Mouse (Mus musculus): ENCODE measurements around the gene Sik3.
A peak's percentile ranks its signal among the peaks of the same experiment; 100 is the strongest.
"Not testable (repeated sequence)": the region's sequence is repeated elsewhere in the genome, so short reads cannot be mapped to it uniquely, and the experiment has no call there.

Sik3 gene

GRCm38 (mm10) chr9:46050203-46050602 lies 37.6 kb downstream of the Sik3 start:
- no peak for DNase-seq (ENCODE audit: low read depth in 2 of 2, low spot score in 2 of 2)

- DNase-seq (ENCODE audit: low read depth in 2 of 2, low spot score in 2 of 2) = no peak
Measured at GRCm38 (mm10) chr9:46053014-46053666, 40.5 kb downstream of the Sik3 start.

GRCm38 (mm10) chr9:46058065-46058464 lies 45.4 kb downstream of the Sik3 start:
- no peak for DNase-seq (ENCODE audit: low read depth in 2 of 2, low spot score in 2 of 2)

- DNase-seq (ENCODE audit: low read depth in 2 of 2, low spot score in 2 of 2) = no peak
Measured at GRCm38 (mm10) chr9:46060249-46060648, 47.6 kb downstream of the Sik3 start.

GRCm38 (mm10) chr9:46061696-46062425 lies 49.2 kb downstream of the Sik3 start:
- DNase-seq (ENCODE audit: low read depth in 2 of 2, low spot score in 2 of 2) = no peak

- DNase-seq (ENCODE audit: low read depth in 2 of 2, low spot score in 2 of 2) = no peak
Measured at GRCm38 (mm10) chr9:46064331-46064730, 51.7 kb downstream of the Sik3 start.

- DNase-seq (ENCODE audit: low read depth in 2 of 2, low spot score in 2 of 2) = no peak
Measured at GRCm38 (mm10) chr9:46066711-46067110, 54.1 kb downstream of the Sik3 start.

- DNase-seq (ENCODE audit: low read depth in 2 of 2, low spot score in 2 of 2) = peak in 1 of 2 experiments; percentile 1
Measured at GRCm38 (mm10) chr9:46067691-46068090, 55.1 kb downstream of the Sik3 start.

- no peak for DNase-seq (ENCODE audit: low read depth in 2 of 2, low spot score in 2 of 2)
Measured at GRCm38 (mm10) chr9:46069013-46069412, 56.4 kb downstream of the Sik3 start.

- peak in 1 of 2 experiments; percentile 6 for DNase-seq (ENCODE audit: low read depth in 2 of 2, low spot score in 2 of 2)
Measured at GRCm38 (mm10) chr9:46072101-46072835, 59.6 kb downstream of the Sik3 start.

GRCm38 (mm10) chr9:46073443-46073842 lies 60.8 kb downstream of the Sik3 start:
- no peak for DNase-seq (ENCODE audit: low read depth in 2 of 2, low spot score in 2 of 2)

GRCm38 (mm10) chr9:46075578-46075977 lies 63.0 kb downstream of the Sik3 start:
- DNase-seq (ENCODE audit: low read depth in 2 of 2, low spot score in 2 of 2) = no peak

- DNase-seq (ENCODE audit: low read depth in 2 of 2, low spot score in 2 of 2) = no peak
Measured at GRCm38 (mm10) chr9:46082381-46082821, 69.8 kb downstream of the Sik3 start.

GRCm38 (mm10) chr9:46083490-46083893 lies 70.9 kb downstream of the Sik3 start:
- DNase-seq (ENCODE audit: low read depth in 2 of 2, low spot score in 2 of 2) = no peak

GRCm38 (mm10) chr9:46085898-46086297 lies 73.3 kb downstream of the Sik3 start:
- DNase-seq (ENCODE audit: low read depth in 2 of 2, low spot score in 2 of 2) = no peak

- no peak for DNase-seq (ENCODE audit: low read depth in 2 of 2, low spot score in 2 of 2)
Measured at GRCm38 (mm10) chr9:46086826-46087225, 74.2 kb downstream of the Sik3 start.

GRCm38 (mm10) chr9:46087461-46087860 lies 74.8 kb downstream of the Sik3 start:
- no peak for DNase-seq (ENCODE audit: low read depth in 2 of 2, low spot score in 2 of 2)

- DNase-seq (ENCODE audit: low read depth in 2 of 2, low spot score in 2 of 2) = no peak
Measured at GRCm38 (mm10) chr9:46088722-46089121, 76.1 kb downstream of the Sik3 start.

- no peak for DNase-seq (ENCODE audit: low read depth in 2 of 2, low spot score in 2 of 2)
Measured at GRCm38 (mm10) chr9:46090066-46090465, 77.4 kb downstream of the Sik3 start.

GRCm38 (mm10) chr9:46091157-46091556 lies 78.5 kb downstream of the Sik3 start:
- DNase-seq (ENCODE audit: low read depth in 2 of 2, low spot score in 2 of 2) = not testable (repeated sequence)

- DNase-seq (ENCODE audit: low read depth in 2 of 2, low spot score in 2 of 2) = no peak
Measured at GRCm38 (mm10) chr9:46092633-46093032, 80.0 kb downstream of the Sik3 start.
